Mouse (Mus musculus): ENCODE measurements around the gene Grk4. TPM values are rescaled to one million over a fixed set of nuclear protein-coding genes. Genes with fewer than 3 reads are reported as not detected.
"Not testable (repeated sequence)": the region's sequence is repeated elsewhere in the genome, so short reads cannot be mapped to it uniquely, and the experiment has no call there.

Grk4 gene
- total RNA-seq, 1 experiment = 0.45 TPM

DNA sequence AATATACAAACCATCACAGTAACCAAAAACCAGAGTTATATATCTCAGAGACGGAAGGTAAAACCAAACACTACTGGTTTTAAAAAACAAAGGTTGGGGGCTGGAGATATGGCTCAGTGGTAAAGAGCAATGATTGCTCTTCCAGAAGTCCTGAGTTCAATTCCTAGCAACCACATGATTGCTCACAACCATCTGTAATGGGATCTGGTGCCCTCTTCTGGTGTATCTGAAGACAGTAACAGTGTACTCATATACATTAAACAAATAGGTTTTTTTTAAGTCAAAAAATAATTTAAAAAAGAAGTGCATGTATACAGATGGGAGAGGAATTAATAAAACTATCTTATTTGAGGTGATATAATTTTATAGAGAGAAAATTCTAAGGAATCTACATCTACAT is 29.7 kb downstream of the Grk4 start:
- Histone ChIP-seq H3K9ac (ENCODE audit: insufficient read depth, low read depth, low read length, poor library complexity, severe bottlenecking) (no peak overlapping the region), H3K4me3 (ENCODE audit: insufficient read depth in 1 of 2, low read depth in 1 of 2, low read length in 2 of 2, poor library complexity in 1 of 2, severe bottlenecking in 1 of 2) (no peak overlapping the region), H3K4me1 (ENCODE audit: control insufficient read depth in 2 of 2, insufficient read depth in 2 of 2, low read length in 2 of 2, poor library complexity in 1 of 2) (no peaks in the 10 kb centered on the region), H3K27ac (ENCODE audit: insufficient read depth, low read depth, low read length, poor library complexity, severe bottlenecking) (no peak overlapping the region), H3K9me3 (ENCODE audit: control insufficient read depth, insufficient read depth, low read depth, low read length) (no peaks in the 10 kb centered on the region), H3K36me3 (ENCODE audit: control insufficient read depth, insufficient read depth, low read length, poor library complexity, severe bottlenecking) (no peaks in the 10 kb centered on the region)
- no peak for DNase-seq (ENCODE audit: low read depth, low spot score)
- in situ Hi-C loops (cut with MboI; ENCODE audit: low sequenced_read_pairs in 2 of 2, unreplicated experiment in 2 of 2) = no loop called here
- TF ChIP-seq ZC3H11A (IDR thresholded peaks at IDR 0.05; ENCODE audit: borderline replicate concordance, low read depth, low read length) = no peak
- TF ChIP-seq MAFK (IDR thresholded peaks at IDR 0.05; ENCODE audit: insufficient read depth, low read depth, low read length) = no peak
- TF ChIP-seq HCFC1 (IDR thresholded peaks at IDR 0.05; ENCODE audit: borderline replicate concordance, insufficient read depth, low read length) = no peak
- TF ChIP-seq ZNF384 (IDR thresholded peaks at IDR 0.05; ENCODE audit: low read depth, low read length) = no peak
- TF ChIP-seq CHD2 (IDR thresholded peaks at IDR 0.05; ENCODE audit: low read depth, low read length) = no peak

DNA sequence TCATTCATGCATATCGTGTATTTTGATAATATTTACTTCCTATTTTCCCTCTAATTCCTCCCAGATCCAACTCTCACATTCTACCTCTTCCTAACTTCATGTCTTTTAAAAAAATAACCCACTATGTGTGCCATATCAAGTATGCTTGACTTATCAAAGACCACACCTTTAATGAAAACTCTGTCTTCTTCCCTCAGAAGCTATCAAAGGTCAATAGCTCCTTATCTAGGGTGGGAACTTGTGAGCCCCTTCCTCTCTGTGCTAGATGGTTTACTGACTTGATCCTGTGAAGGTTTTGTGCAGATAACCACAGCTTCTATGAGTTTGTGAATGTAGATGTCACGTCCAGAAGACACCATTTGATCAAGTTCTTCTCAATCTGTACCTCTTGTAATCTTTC is 32.6 kb downstream of the Grk4 start:
- H3K36me3 ChIP-seq (ENCODE audit: control insufficient read depth, insufficient read depth, low read length, poor library complexity, severe bottlenecking) = no peaks in the 10 kb centered on the region
- no peak for TF ChIP-seq MAFK (IDR thresholded peaks at IDR 0.05; ENCODE audit: insufficient read depth, low read depth, low read length)
- TF ChIP-seq CHD2 (IDR thresholded peaks at IDR 0.05; ENCODE audit: low read depth, low read length) = no peak
- no peak for TF ChIP-seq ZC3H11A (IDR thresholded peaks at IDR 0.05; ENCODE audit: borderline replicate concordance, low read depth, low read length)
- no peak for TF ChIP-seq HCFC1 (IDR thresholded peaks at IDR 0.05; ENCODE audit: borderline replicate concordance, insufficient read depth, low read length)
- TF ChIP-seq ZNF384 (IDR thresholded peaks at IDR 0.05; ENCODE audit: low read depth, low read length) = no peak
- H3K4me3 ChIP-seq (ENCODE audit: insufficient read depth in 1 of 2, low read depth in 1 of 2, low read length in 2 of 2, poor library complexity in 1 of 2, severe bottlenecking in 1 of 2) = no peak overlapping the region
- no peak overlapping the region for H3K27ac ChIP-seq (ENCODE audit: insufficient read depth, low read depth, low read length, poor library complexity, severe bottlenecking)
- H3K9me3 ChIP-seq (ENCODE audit: control insufficient read depth, insufficient read depth, low read depth, low read length) = no peaks in the 10 kb centered on the region
- in situ Hi-C loops (cut with MboI; ENCODE audit: low sequenced_read_pairs in 2 of 2, unreplicated experiment in 2 of 2) = no loop called here
- DNase-seq (ENCODE audit: low read depth, low spot score) = no peak
- H3K4me1 ChIP-seq (ENCODE audit: control insufficient read depth in 2 of 2, insufficient read depth in 2 of 2, low read length in 2 of 2, poor library complexity in 1 of 2) = no peaks in the 10 kb centered on the region
- no peak overlapping the region for H3K9ac ChIP-seq (ENCODE audit: insufficient read depth, low read depth, low read length, poor library complexity, severe bottlenecking)

DNA sequence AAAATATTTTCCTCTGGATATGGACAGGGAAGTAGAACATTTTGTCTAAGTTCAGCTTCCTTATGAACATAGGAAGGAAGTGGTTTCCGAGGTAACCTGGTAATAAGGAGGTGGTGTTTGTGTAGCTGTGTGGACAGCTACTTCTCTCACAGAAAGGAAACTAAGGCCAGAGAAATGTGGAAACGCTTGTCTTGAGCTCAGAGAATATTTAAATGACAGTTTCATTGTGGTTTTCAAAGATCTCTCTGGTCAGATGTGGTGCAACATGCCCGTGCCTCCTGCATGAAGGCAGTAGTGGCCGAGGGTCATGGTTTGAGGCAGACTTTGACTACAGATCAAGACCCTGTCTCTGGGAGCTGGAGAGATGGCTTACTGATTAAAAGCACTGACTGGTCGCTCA is 35.3 kb downstream of the Grk4 start:
- TF ChIP-seq MAFK (IDR thresholded peaks at IDR 0.05; ENCODE audit: insufficient read depth, low read depth, low read length) = no peak
- no peak for TF ChIP-seq CHD2 (IDR thresholded peaks at IDR 0.05; ENCODE audit: low read depth, low read length)
- no peak for TF ChIP-seq ZC3H11A (IDR thresholded peaks at IDR 0.05; ENCODE audit: borderline replicate concordance, low read depth, low read length)
- no peak for TF ChIP-seq ZNF384 (IDR thresholded peaks at IDR 0.05; ENCODE audit: low read depth, low read length)
- no peak for TF ChIP-seq HCFC1 (IDR thresholded peaks at IDR 0.05; ENCODE audit: borderline replicate concordance, insufficient read depth, low read length)
- in situ Hi-C loops (cut with MboI; ENCODE audit: low sequenced_read_pairs in 2 of 2, unreplicated experiment in 2 of 2) = no loop called here
- H3K4me3 ChIP-seq (ENCODE audit: insufficient read depth in 1 of 2, low read depth in 1 of 2, low read length in 2 of 2, poor library complexity in 1 of 2, severe bottlenecking in 1 of 2) = no peak overlapping the region
- no peak overlapping the region for H3K9ac ChIP-seq (ENCODE audit: insufficient read depth, low read depth, low read length, poor library complexity, severe bottlenecking)
- H3K4me1 ChIP-seq (ENCODE audit: control insufficient read depth in 2 of 2, insufficient read depth in 2 of 2, low read length in 2 of 2, poor library complexity in 1 of 2) = no peaks in the 10 kb centered on the region
- H3K36me3 ChIP-seq (ENCODE audit: control insufficient read depth, insufficient read depth, low read length, poor library complexity, severe bottlenecking) = no peaks in the 10 kb centered on the region
- DNase-seq (ENCODE audit: low read depth, low spot score) = no peak
- no peak overlapping the region for H3K27ac ChIP-seq (ENCODE audit: insufficient read depth, low read depth, low read length, poor library complexity, severe bottlenecking)
- H3K9me3 ChIP-seq (ENCODE audit: control insufficient read depth, insufficient read depth, low read depth, low read length) = no peaks in the 10 kb centered on the region

DNA sequence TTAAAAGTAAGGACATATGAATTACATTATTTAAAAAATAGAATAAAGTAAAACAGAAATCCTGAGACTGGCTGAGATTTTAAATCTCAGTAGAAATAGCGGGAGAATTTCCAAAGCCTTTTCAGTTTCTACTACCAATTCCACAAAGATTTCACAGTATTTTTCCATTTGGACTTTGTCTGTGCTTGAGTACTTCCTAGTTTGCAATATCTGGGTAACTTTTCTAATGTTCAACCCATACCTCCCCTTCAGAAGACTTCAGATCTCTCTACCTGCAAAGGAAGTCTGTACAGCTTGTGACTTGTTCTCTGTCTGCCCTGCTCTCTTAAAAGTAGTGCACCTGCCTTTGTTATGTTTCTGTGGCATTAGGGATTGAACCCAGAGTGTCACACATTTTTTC is 48.3 kb downstream of the Grk4 start:
- DNase-seq (ENCODE audit: low read depth, low spot score) = no peak
- no peak overlapping the region for H3K27ac ChIP-seq (ENCODE audit: insufficient read depth, low read depth, low read length, poor library complexity, severe bottlenecking)
- H3K9me3 ChIP-seq (ENCODE audit: control insufficient read depth, insufficient read depth, low read depth, low read length) = no peaks in the 10 kb centered on the region
- no peaks in the 10 kb centered on the region for H3K36me3 ChIP-seq (ENCODE audit: control insufficient read depth, insufficient read depth, low read length, poor library complexity, severe bottlenecking)
- TF ChIP-seq HCFC1 (IDR thresholded peaks at IDR 0.05; ENCODE audit: borderline replicate concordance, insufficient read depth, low read length) = no peak
- TF ChIP-seq CHD2 (IDR thresholded peaks at IDR 0.05; ENCODE audit: low read depth, low read length) = no peak
- TF ChIP-seq ZC3H11A (IDR thresholded peaks at IDR 0.05; ENCODE audit: borderline replicate concordance, low read depth, low read length) = no peak
- no peak for TF ChIP-seq ZNF384 (IDR thresholded peaks at IDR 0.05; ENCODE audit: low read depth, low read length)
- TF ChIP-seq MAFK (IDR thresholded peaks at IDR 0.05; ENCODE audit: insufficient read depth, low read depth, low read length) = no peak
- no peaks in the 10 kb centered on the region; a peak in 2 of 4 replicates for H3K4me1 ChIP-seq (ENCODE audit: control insufficient read depth in 2 of 2, insufficient read depth in 2 of 2, low read length in 2 of 2, poor library complexity in 1 of 2)
- no peak overlapping the region for H3K4me3 ChIP-seq (ENCODE audit: insufficient read depth in 1 of 2, low read depth in 1 of 2, low read length in 2 of 2, poor library complexity in 1 of 2, severe bottlenecking in 1 of 2)
- in situ Hi-C loops (cut with MboI; ENCODE audit: low sequenced_read_pairs in 2 of 2, unreplicated experiment in 2 of 2) = no loop called here
- H3K9ac ChIP-seq (ENCODE audit: insufficient read depth, low read depth, low read length, poor library complexity, severe bottlenecking) = no peak overlapping the region

DNA sequence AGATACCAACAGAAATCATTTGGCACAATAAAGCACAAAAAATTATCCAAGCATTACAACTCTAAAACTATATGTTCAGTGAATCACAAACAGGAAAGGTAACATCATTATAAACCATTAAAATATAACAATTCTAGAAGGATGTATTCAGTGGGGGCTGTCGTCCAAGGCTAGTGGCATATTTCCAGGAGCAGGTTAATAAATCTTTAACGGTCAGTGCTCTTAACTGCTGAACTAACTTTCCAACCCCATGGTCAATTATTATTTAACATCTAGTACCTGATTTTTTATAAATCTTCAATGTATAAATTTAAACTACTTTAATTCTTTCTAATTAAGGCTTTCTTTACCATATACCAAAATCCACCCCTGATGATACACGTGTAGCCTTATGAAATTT is 54.2 kb downstream of the Grk4 start:
- H3K36me3 ChIP-seq (ENCODE audit: control insufficient read depth, insufficient read depth, low read length, poor library complexity, severe bottlenecking); H3K9ac ChIP-seq (ENCODE audit: insufficient read depth, low read depth, low read length, poor library complexity, severe bottlenecking); H3K4me1 ChIP-seq (ENCODE audit: control insufficient read depth in 2 of 2, insufficient read depth in 2 of 2, low read length in 2 of 2, poor library complexity in 1 of 2); H3K4me3 ChIP-seq (ENCODE audit: insufficient read depth in 1 of 2, low read depth in 1 of 2, low read length in 2 of 2, poor library complexity in 1 of 2, severe bottlenecking in 1 of 2); DNase-seq (ENCODE audit: low read depth, low spot score); H3K9me3 ChIP-seq (ENCODE audit: control insufficient read depth, insufficient read depth, low read depth, low read length); H3K27ac ChIP-seq (ENCODE audit: insufficient read depth, low read depth, low read length, poor library complexity, severe bottlenecking); in situ Hi-C loops (cut with MboI; ENCODE audit: low sequenced_read_pairs in 2 of 2, unreplicated experiment in 2 of 2): not testable (repeated sequence)

All from ES-E14 (cell line).